Mouse (Mus musculus): ENCODE results near the gene Mprip.

- TF ChIP-seq EP300 (IDR thresholded peaks at IDR 0.05; ENCODE audit: low read depth) (no peak), CTCF (IDR thresholded peaks at IDR 0.05; ENCODE audit: low read depth) (no peak)
Observed at GRCm38 (mm10) chr11:59635821-59636694, 25.0 kb upstream of the Mprip start.
